Mouse (Mus musculus) cerebellum, adult 11 months (tissue): ENCODE measurements around the gene Lrrk1.

Experiments
- DNase-seq: peaks from one replicate; pipeline ENCODE4 v3.0.0; 2022

Lrrk1 gene

DNA sequence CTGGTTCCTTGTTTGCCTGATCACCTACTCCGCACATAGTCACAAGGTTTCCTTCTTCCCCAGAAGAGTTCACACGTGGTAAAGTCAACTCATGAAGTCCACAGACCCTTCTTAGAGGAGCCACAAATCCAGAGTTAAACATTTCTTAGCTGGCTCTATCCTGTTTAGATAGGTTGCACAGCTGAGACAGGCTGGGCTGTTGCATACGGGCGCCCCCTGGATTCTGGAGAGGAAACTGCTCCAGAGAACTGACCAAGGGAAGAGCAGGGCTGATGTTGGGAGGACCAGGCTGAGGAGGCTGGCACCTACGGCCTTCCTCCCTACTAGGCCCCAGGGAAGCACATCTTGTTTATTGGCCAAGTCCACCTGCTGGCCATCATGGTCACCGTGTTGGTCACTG, 138.1 kb downstream of the Lrrk1 start:
- peak; percentile 41 for DNase-seq

DNA sequence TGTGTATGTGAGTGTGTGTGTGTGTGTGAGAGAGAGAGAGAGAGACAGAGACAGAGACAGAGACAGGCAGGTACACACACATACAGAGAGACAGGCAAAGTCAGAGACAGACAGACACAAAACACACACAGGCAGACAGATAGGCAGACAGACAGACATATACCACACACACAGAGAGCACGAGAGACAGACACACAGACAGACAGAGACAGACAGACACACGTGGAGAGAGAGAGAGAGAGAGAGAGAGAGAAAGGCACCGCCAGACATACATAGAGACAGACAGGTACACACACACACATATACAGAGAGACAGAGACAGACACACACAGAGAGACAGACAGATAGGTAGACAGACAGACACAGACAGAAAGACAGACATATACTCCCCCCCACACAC, 138.7 kb downstream of the Lrrk1 start:
- DNase-seq, result no peak

DNA sequence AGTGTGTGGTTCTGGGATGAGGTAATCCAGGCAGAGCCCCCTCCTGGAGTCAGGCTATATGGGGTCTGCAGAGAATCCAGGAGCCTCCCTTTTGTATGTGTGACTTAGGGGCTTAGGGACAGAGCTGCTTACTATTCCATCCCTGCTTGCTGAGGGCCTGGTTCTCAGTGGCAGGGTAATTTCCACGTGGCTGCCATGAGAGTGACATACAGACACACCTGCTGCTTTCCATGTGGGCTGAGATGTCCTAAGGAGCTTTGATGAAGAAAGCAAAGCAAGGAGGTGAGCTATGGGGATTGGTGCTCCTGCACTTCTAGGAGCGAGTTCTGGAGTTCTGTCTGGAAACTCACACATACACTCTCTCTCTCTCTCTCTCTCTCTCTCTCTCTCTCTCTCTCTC, 139.1 kb downstream of the Lrrk1 start:
- no peak for DNase-seq

DNA sequence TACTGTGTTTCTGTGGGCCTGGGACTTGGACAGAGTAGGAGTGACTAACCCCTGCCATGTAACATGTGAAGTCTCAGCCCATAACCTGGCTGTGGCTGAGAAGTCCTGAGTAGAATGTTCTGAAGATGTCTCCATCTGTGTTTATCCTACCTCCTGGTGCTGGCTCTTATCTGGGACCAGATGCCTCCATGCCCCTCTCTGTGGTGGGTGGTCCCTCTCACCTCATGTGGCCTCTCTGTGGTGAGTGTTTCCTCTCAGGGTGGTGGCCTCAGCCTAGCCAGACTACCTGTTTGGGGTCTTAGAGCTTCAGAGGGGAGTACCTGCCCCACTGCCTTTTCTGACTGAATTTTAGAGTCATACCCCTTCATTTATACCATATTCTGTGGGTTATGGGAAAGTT, 139.9 kb downstream of the Lrrk1 start:
- no peak for DNase-seq

DNA sequence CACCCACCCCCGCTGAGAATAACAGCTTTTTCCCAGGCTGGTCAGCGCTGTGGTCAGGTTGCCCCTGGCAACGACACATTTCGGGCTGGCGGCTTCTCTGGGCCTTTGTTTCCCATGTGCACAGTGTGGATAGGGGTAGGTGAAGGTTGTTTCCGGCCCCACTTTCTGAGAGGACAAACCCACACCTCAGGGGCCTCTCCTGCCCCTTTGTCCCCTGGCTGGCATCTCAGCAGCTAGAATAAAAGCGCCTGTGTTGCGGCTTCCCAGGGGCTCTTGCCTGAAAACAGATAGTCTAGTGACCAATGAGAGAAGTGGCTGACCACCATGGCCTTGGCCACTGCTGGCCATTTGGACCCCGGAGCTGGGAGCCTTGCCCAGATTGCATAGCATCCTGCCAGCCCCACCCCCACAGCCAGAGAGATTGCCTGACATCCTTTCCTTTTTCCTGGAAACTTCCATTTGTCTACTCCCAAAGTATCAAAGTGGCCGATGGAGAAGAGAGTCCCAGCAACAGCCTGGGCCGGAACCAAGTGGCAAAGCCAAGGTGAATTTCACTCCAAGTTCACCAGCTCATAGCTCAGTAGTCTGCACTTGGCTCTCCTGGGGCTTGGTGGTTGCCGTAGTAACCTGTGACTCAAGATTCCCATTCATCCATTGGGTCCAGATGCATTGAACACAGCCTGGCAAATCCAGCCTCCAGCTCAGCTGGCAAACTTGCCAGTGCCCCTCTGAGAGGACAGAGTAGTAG, 140.7 kb downstream of the Lrrk1 start:
- no peak for DNase-seq

DNA sequence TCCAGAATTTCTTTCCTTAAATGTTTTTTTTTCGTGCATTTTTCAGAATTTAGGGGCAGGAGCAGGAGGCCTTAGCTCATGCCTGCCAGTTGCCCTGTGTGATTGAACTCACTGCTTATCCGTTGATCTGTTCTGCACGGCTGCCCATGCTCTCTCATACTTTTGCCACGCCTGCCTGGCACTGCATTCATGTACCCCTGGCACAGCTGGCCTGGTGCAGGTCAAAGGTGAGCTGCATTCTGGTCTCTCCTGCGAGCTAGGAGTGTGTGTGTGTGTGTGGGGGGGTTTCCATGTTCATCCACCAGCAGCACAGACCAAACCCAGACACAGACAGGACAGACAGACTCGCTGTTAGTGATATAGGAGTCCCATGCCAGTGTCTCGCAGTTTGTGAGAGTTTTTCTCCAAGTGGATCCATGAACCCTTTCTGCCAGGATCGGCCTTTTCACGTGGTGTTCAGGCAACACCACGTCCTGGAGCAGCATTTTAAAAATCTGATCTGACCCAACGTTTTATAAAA, 141.4 kb downstream of the Lrrk1 start:
- DNase-seq, result no peak

DNA sequence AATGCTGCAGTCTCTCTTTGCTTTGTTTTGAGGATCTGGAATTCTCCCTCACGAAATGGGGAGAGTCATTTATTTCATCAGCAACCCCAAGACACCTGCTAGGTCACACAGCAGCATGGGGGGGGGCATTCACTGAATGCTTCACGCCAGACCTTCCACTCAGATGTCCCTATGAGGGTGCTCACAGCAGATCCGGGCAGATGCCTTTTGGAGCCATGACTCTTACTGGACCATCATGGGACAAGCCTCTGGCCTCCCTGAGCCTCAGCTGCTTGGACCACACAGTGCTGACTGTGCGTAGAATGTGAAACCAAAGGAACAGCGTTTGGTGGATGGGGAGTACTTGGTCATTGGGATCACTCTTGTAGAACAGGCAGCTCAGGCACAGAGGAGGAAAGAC, 142.5 kb downstream of the Lrrk1 start:
- no peak for DNase-seq

DNA sequence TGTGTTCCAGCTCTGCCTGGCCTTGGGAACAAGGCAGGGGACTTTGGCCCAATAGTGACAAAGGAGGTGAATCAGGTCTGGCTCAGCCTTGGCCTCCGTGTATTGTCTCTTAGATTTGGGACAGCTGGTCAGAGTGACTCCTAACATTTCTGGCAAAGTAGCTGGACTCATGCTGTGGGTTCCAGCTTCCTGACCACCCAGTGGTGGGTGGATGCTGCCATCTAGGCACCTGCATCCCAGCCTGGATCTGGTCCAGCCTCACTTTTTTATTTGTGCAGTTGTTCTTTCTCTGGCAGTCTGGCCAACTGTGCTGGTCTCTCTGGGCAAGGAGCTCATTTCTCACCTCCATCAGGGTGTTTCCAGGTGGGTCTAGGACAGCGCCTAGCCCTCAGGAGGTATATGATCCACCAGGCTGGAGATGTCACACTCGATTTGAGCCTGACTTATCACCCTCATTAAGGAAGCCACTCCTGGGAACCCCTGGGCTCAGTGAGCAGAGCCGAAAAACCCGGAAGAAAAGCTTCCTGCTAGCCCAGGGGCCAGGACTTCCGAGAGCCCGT, 144.3 kb downstream of the Lrrk1 start:
- no peak for DNase-seq

DNA sequence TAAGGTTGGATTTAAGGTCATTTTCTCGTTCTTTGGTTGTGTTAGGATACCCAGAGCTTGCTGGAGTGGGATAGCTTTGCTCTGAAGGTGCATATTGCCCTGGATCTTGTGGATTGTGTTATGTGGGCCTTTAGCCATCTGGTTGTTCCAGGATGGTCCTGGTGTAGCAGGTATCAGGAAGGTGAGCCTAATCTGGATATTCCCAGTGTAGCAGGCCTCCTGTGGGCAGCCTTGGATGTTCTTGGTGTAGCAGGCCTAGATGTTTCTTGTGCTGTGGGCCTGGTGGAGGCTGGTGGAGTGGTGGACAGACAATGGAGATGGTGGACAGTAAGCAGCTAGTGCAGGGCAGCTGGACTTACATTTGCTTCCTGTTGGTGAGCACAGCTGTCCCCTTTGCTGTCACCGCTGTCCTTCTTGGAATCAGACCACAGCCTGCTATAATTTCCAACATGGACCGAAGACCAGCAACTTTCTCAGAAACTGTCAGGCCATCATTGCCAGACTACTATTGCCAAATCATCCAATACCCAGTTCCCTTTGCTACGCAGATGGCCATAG, 146.2 kb downstream of the Lrrk1 start:
- no peak for DNase-seq

DNA sequence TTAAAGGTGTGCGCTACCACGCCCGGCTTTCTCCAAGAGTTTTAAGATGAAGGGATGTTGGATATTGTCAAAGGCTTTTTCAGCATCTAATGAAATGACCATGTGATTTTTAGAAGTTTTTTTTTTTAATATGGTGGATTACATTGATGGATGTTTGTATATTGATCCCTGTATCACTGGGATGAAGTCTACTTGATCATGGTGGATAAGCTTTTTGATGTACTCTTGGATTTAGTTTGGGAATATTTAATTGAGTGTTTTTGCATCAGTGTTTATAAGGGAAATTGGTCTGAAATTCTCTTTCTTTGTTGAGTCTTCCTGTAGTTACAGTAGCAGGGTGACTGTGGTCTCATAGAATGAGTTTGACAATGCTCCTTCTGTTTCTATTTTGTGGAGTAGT, 150.0 kb downstream of the Lrrk1 start:
- no peak for DNase-seq

DNA sequence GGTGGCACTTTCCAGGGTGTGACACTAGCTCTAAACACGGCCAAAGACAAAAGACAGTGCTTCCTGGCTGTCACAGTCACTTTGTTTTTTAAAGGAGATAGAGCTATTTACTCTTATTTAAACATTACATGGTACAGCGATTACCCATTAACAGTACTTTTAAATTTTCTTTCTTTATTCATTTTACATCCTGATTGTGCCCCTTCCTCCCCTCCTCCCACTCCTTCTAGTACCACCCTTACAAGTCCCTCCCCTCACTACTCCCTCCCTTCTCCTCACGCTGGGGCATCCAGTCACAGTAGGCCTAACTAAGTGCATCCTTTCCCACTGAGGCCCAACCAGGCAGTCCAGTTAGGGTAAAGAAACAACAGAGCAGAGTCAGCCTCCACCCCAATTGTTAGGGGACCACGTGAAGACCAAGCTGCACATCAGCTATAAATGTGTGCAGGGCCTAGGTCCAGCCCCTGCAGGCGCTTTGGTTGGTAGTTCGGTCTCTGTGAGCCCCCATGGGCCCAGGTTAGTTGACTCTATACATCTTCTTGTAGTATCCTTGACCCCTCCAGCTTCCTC, 154.1 kb downstream of the Lrrk1 start:
- no peak for DNase-seq

DNA sequence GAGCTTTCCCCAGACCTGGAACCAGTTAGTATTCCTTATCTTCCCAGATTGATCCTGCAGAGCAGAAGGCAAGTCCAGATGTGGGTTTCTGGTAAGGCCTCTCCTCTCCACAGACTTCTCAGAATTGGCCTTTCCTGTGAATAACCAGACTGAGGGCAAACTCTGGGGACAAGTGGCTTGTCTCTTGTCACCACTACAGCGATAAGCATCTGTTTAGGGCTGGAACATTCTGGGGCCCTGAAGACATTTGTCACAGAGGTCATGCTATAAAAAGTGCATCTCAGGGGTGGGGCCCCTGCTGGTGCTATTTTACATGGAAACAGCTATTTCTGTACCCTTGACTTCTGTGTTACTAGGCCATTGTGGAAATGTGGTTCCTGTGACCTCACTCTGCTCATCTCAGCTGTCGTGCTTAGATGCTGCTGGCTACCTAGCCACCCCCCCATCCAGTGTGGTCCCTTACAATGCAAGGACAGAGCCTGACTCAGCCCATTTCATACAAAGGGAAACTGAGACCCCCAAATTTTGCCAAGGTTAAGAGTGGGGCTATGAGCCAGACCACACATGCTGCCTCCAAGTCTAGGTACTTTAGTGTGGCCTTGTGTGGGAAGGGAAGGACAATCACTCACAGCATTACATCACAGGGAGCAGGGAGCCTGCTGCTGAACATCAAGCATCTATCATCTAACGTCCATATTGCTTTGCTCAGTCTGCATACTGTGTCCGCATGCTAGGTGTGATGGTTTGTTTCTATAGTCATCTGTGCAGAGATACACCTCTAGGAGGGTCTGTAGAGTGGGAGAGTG, 154.8 kb downstream of the Lrrk1 start:
- no peak for DNase-seq

DNA sequence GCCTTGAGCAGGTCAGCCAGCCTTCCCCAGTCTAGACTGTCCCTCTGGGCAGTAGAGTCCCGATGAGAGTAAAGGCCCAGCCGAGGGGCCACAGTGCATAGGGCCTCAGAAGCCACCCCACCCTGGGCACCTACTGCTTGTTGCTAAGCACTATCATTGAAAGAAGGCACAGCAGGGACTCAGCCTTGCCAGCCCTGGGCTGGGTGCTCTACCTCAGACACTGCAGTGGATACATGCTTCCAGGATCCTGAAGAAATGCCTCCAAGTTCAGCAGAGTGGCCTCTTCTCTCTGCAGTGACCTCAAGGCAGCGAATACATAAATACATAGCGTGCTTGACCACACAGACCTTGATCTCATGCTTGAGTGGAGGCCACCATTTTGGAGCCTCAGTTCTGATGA, 156.3 kb downstream of the Lrrk1 start:
- DNase-seq, result no peak

DNA sequence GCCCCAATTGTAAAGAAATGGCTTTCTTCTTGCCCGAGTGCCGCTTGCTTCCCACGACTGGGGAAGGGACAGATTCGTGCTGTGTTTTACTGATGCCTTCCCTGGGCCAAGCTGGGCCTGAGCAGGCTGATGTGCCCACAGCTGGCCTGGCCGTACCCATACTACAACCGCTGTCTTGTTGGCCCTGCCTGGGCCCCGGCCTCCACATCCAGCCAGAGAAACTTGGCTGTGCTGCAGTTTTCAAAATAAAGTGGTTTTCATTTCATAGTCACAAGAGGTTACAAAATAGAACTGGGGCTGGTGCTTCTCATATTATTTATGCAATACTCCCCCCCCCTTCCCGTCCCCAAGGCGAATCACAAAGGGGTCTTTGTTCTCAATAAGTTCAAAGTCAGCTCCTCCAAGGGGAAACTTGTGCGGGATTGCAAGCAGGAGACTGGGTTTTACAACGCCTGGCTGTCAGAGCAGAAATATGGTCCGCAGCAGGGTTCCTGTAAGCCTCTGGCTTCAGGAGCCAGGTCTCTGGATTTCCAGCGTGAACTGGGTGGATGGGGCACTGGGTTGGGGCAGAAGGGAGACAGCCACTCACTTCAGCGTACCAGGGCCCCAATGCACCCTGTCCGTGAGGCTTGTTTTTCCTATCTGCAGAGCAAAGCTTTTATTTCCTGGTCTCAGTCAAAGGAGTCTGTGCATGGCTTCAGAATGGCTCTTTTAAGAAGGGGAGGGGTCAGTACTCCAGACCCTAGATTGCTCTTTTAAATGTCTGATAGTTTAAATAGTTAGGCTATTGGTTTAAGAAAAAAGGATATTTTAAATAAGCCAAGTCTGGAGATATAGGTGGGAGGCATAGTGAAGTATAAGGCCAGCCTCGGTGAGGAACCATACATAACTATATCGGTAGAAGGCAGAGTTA, 157.3 kb downstream of the Lrrk1 start:
- no peak for DNase-seq

DNA sequence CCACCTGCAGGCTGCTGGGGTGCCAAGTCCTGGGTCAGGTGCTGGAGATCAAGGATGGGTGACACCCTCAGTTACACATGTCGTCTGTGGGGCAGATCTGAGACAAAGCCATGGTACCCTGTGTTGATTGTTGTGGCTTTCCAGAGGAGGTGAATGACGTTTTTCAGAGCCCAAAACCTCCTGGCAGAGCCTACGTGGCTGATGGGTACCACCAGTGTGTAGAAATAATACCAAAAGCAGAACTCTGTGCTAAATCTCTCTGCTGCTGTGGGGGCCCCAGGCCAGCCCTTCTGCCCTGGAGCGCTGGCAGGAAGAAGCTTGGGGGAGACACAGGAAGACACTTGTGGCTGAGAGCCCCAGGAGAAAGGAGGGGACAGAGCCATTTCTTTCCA, 157.9 kb downstream of the Lrrk1 start:
- no peak for DNase-seq

DNA sequence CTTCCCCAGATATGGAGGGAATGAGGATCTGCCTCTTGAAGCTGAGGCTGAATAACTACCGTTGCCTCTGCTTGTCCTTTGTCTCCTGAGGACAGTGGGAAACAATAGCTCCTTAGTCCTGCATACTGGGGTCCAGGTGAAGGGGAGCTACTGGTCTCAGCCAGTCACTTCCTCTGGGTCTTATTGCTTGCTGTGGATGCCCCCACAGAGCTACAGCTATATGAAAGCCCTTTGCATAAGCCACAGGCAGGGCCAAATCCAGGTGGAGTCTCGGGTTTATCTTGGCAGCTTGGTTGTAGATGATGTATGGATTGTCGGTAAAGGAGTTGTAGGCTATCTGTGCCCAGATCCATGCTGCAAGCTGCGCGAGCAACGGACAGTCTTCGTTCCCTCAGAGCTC, 158.7 kb downstream of the Lrrk1 start:
- DNase-seq, result no peak

DNA sequence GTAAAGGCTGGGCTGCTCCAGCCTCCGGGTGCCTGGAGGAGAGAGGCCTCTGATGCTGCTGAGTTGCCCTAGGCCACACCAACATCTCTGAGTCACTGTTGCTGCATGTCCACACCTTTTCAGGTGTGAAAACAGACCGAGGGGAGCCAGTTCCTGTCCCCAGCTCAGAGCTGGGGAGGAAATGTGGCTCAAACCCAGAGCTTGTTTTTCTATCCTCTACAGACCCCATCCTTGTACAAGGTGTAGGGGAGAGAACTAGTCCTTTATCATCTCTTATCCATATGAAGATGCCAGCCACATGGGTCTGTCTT, 159.6 kb downstream of the Lrrk1 start:
- DNase-seq, result no peak

DNA sequence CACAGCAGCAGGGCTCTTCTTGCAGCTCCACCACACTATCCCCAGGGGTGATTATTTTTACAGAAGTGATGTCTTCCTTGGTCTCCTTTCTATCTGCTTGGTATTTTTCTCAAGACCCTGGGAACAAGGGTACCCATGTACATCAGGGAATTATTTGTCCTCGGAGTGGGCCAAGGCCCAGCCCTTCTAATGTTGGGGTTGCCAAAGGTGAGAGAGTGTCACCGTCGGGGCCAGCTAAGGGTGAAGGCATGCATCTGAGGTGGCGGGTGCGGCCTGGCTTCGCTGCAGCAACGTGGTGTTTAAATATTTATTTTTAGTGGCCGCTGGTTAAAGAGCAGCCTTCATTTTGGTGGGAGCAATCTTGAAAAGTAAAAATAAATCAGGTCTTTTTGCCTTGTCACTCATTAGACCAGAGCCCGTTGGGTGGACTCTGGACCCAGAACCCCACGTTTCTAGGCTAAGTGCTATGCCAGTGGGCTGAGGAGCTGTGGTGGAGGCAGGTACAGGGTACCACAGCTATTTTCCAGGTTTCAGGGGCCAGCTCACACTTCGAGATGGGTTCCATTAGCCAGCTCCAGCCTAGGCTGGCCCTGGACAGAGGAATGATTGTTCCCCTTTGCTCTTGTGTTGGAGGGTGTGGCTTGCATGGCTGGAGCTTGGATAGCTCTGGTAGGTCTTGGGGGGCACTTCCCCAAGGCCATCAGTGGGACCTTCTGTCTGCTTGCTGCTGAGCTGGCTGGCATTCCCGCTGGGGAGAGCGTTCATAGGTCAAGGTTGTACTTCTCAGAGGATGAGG, 160.1 kb downstream of the Lrrk1 start:
- no peak for DNase-seq

DNA sequence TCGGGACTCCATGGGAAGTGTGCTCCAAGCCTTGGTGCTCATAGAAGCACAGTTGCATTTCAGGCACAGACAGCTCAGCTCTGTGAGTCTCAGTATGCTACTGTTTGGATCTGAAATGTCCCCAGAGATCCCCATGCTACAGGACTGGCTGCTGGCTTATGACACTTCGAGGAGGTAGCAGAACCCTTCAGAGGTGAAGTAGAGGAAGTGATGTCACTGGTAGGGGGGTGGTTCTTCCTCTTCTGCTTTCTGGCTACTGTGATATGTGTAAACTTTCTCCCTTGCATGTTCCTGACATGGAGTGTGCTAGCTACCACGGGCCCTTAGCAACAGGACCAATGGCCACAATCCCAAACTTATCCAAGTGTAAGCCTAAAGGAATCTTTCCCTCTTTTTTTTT, 162.3 kb downstream of the Lrrk1 start:
- no peak for DNase-seq

DNA sequence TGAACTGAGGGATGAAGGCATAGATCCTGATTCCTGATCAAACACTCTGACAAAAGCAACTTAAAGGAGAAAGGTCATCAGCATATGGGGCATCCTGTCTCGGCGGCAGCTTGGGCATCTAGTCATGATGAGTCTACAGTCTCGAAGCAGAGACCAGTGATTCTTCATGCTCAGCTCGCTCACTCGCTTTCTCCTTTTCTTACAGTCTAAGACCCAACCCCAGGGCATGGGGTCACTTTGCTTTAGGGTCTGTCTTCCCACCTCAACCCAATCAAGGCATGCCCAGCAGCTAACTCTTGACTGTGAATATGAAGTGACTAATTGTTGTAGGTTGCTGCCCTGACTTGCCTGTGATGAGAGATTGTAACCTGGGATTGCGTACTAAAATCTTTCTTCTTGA, 163.6 kb downstream of the Lrrk1 start:
- DNase-seq, result no peak

DNA sequence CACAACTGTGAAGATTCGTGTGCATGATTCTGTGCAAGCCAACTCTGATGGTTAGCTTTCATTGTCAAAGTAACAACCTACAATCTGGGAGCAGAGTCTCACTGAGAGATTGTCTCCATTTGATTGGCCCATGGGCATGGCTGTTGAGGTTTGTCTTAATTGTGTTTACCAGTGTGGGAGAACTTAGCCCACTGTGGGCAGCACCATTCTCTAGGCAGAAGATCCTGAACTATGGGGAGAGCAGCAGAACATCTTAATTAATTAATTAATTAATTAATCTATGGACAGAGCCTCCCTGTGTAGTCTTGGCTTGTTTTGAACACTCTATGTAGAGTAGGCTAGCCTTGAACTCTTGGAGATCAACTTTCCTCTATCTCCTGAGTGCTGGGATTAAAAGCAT, 164.4 kb downstream of the Lrrk1 start:
- no peak for DNase-seq
